Mouse (Mus musculus) CD4-positive helper T cell, adult 2 months (primary cell): ENCODE data around the gene Figla.
"Not testable (repeated sequence)": the region's sequence is repeated elsewhere in the genome, so short reads cannot be mapped to it uniquely, and the experiment has no call there.

Experiments used
- DNase-seq: peaks from one replicate; pipeline ENCODE4 v3.0.0-alpha.2; 2012; ENCODE audit warnings: low read depth, missing footprints, low spot score

The Figla gene

GRCm38 (mm10) chr6:86015871-86016270 is at the start of gene Figla:
Gene Figla (plus strand): TSS chr6:86016171.
- no peak for DNase-seq

- peak; percentile 45 for DNase-seq
Measured at GRCm38 (mm10) chr6:85966686-85967085, 49.3 kb upstream of the Figla start.

- DNase-seq = no peak
Measured at GRCm38 (mm10) chr6:85969889-85970288, 46.1 kb upstream of the Figla start.

- no peak for DNase-seq
Measured at GRCm38 (mm10) chr6:85972699-85973098, 43.3 kb upstream of the Figla start.

GRCm38 (mm10) chr6:85973336-85973735 is 42.6 kb upstream of the Figla start:
- no peak for DNase-seq

GRCm38 (mm10) chr6:85974941-85975617 is 40.9 kb upstream of the Figla start:
- no peak for DNase-seq

GRCm38 (mm10) chr6:85975761-85976160 is 40.2 kb upstream of the Figla start:
- DNase-seq = no peak

- DNase-seq = no peak
Measured at GRCm38 (mm10) chr6:85976242-85976641, 39.7 kb upstream of the Figla start.

GRCm38 (mm10) chr6:85978736-85979135 is 37.2 kb upstream of the Figla start:
- not testable (repeated sequence) for DNase-seq

GRCm38 (mm10) chr6:85984351-85984750 is 31.6 kb upstream of the Figla start:
- no peak for DNase-seq

GRCm38 (mm10) chr6:85989570-85989969 is 26.4 kb upstream of the Figla start:
- not testable (repeated sequence) for DNase-seq

GRCm38 (mm10) chr6:85990774-85991173 is 25.2 kb upstream of the Figla start:
- DNase-seq = not testable (repeated sequence)

- DNase-seq = peak; percentile 42
Measured at GRCm38 (mm10) chr6:86003405-86003925, 12.5 kb upstream of the Figla start.

- DNase-seq = peak; percentile 83
Measured at GRCm38 (mm10) chr6:86004271-86005148, 11.5 kb upstream of the Figla start.

GRCm38 (mm10) chr6:86009980-86010379 is 6.0 kb upstream of the Figla start:
- peak; percentile 50 for DNase-seq

GRCm38 (mm10) chr6:86014812-86015211 is 1.2 kb upstream of the Figla start:
- DNase-seq = not testable (repeated sequence)

- no peak for DNase-seq
Measured at GRCm38 (mm10) chr6:86016793-86017350, 901 bp downstream of the Figla start.

- DNase-seq = no peak
Measured at GRCm38 (mm10) chr6:86019415-86020237, 3.7 kb downstream of the Figla start.

GRCm38 (mm10) chr6:86020948-86021347 is 5.0 kb downstream of the Figla start:
- peak; percentile 30 for DNase-seq

- DNase-seq = no peak
Measured at GRCm38 (mm10) chr6:86026632-86027292, 10.8 kb downstream of the Figla start.

- no peak for DNase-seq
Measured at GRCm38 (mm10) chr6:86028150-86028549, 12.2 kb downstream of the Figla start.
